Mouse (Mus musculus) forebrain, embryonic 11.5 days (tissue): ENCODE measurements at regions not wholly inside any gene's neighbourhood (a gene's known extent, or its start where the extent isn't known, plus 50 kb on each side); places are given as distances from the start of the nearest gene placed in this dataset.

Experiments
- ATAC-seq: fragments of 200-750 bp; cut with Nextera tagmentation; replicated peaks from 2 replicates; pipeline ENCODE4 v1.8.0; 2017; ENCODE audit warnings: moderate TSS enrichment; ENCODE audit not compliant: low FRiP score
- DNase-seq: peaks from one replicate; pipeline ENCODE4 v3.0.0-alpha.2; 2017; ENCODE audit warnings: low spot score
- H3K27ac ChIP-seq: fragments of 300-500 bp; sonication (generic); 2 replicates; pipeline ENCODE4 v1.5.1; 2014; ENCODE audit warnings: low read depth, low read length
- H3K27me3 ChIP-seq: fragments of 300-500 bp; sonication (generic); 2 replicates; pipeline ENCODE4 v1.6.1; 2014; ENCODE audit warnings: mild to moderate bottlenecking, low read length, mixed read lengths; ENCODE audit not compliant: control insufficient read depth, insufficient read depth
- H3K36me3 ChIP-seq: fragments of 300-500 bp; sonication (generic); 2 replicates; pipeline ENCODE4 v1.6.1; 2014; ENCODE audit warnings: mild to moderate bottlenecking, low read length, moderate library complexity, mixed read lengths; ENCODE audit not compliant: control insufficient read depth, insufficient read depth
- H3K4me1 ChIP-seq: fragments of 300-500 bp; sonication (generic); replicated peaks from 2 replicates; pipeline ENCODE4 v1.6.1; 2014; ENCODE audit warnings: low read length, mixed read lengths; ENCODE audit not compliant: control insufficient read depth, insufficient read depth
- H3K4me2 ChIP-seq: fragments of 300-500 bp; sonication (generic); 2 replicates; pipeline ENCODE4 v1.6.1; 2014; ENCODE audit warnings: low read depth, mild to moderate bottlenecking, low read length, moderate library complexity, mixed read lengths; ENCODE audit not compliant: severe bottlenecking
- H3K4me3 ChIP-seq: fragments of 300-500 bp; sonication (generic); 2 replicates; pipeline ENCODE4 v1.5.1; 2014; ENCODE audit warnings: low read depth, low read length
- H3K9ac ChIP-seq: fragments of 300-500 bp; sonication (generic); 2 replicates; pipeline ENCODE4 v1.6.1; 2014; ENCODE audit warnings: low read length
- H3K9me3 ChIP-seq: fragments of 300-500 bp; sonication (generic); 2 replicates; pipeline ENCODE4 v1.6.1; 2016; ENCODE audit warnings: low read length, mixed read lengths; ENCODE audit not compliant: control insufficient read depth
- WGBS: fragments of 180-500 bp; shearing (Covaris S2); extraction: QIAGEN DNeasy Blood & Tissue Kit; methylation state at CpG from one replicate; pipeline ENCODE4 v1.1.7; 2014; 5-methylcytosine and 5-hydroxymethylcytosine counted together

- H3K9ac ChIP-seq, result no peak overlapping the region
- H3K9me3 ChIP-seq, result no peaks in the 10 kb centered on the region
- H3K27ac ChIP-seq, result no peak overlapping the region
- ATAC-seq (no peak), DNase-seq (no peak)
- H3K36me3 ChIP-seq, result no peaks in the 10 kb centered on the region
- WGBS, result 85% methylated on average over 6 of the region's 6 CpGs
- no peak overlapping the region for H3K4me2 ChIP-seq
- H3K4me1 ChIP-seq, result no peaks in the 10 kb centered on the region
- no peaks in the 10 kb centered on the region for H3K27me3 ChIP-seq
- no peak overlapping the region for H3K4me3 ChIP-seq
Measured at GRCm38 (mm10) chr19:49830918-49831317, 847.5 kb downstream of the Sorcs1 start.

- no peak for DNase-seq
- 62% methylated on average over 3 of the region's 3 CpGs for WGBS
- Histone ChIP-seq H3K4me1 (no peaks in the 10 kb centered on the region), H3K27me3 (no peaks in the 10 kb centered on the region), H3K4me3 (no peak overlapping the region), H3K27ac (no peak overlapping the region), H3K9ac (no peak overlapping the region), H3K9me3 (no peaks in the 10 kb centered on the region), H3K4me2 (no peak overlapping the region), H3K36me3 (no peaks in the 10 kb centered on the region)
- peak; percentile 49; the same call in 1 of the 2 replicates for ATAC-seq
Measured at GRCm38 (mm10) chr19:49805636-49806397, 872.6 kb downstream of the Sorcs1 start.
